Mouse (Mus musculus) kidney, embryonic 16.5 days (tissue): Measurements from ENCODE around the gene Fxr2. TPM values are rescaled to one million over a fixed set of nuclear protein-coding genes. Genes with fewer than 3 reads are reported as not detected.
"Not testable (repeated sequence)": the region's sequence is repeated elsewhere in the genome, so short reads cannot be mapped to it uniquely, and the experiment has no call there.

Source experiments
- ATAC-seq: fragments of 200-750 bp; cut with Nextera tagmentation; 2 replicates; pipeline ENCODE4 v1.8.0; 2017; ENCODE audit warnings: moderate TSS enrichment; ENCODE audit not compliant: low FRiP score, low TSS enrichment
- H3K27ac ChIP-seq: fragments of 300-500 bp; sonication (generic); 2 replicates; pipeline ENCODE4 v1.5.1; 2014; ENCODE audit warnings: low read length
- H3K27me3 ChIP-seq: fragments of 300-500 bp; sonication (generic); 2 replicates; pipeline ENCODE4 v1.6.1; 2014; ENCODE audit warnings: low read length, control low read depth, mixed read lengths; ENCODE audit not compliant: insufficient read depth
- H3K36me3 ChIP-seq: fragments of 300-500 bp; sonication (generic); 2 replicates; pipeline ENCODE4 v1.6.1; 2014; ENCODE audit warnings: low read length, control low read depth, mixed read lengths; ENCODE audit not compliant: insufficient read depth
- H3K4me1 ChIP-seq: fragments of 300-500 bp; sonication (generic); 2 replicates; pipeline ENCODE4 v1.6.1; 2014; ENCODE audit warnings: low read length, control low read depth, mixed read lengths; ENCODE audit not compliant: insufficient read depth
- H3K4me2 ChIP-seq: fragments of 300-500 bp; sonication (generic); replicated peaks from 2 replicates; pipeline ENCODE4 v1.6.1; 2014; ENCODE audit warnings: low read depth, low read length
- H3K4me3 ChIP-seq: fragments of 300-500 bp; sonication (generic); 2 replicates; pipeline ENCODE4 v1.5.1; 2014; ENCODE audit warnings: mild to moderate bottlenecking, low read length
- H3K9ac ChIP-seq: fragments of 300-500 bp; sonication (generic); replicated peaks from 2 replicates; pipeline ENCODE4 v1.6.1; 2014; ENCODE audit warnings: low read length
- H3K9me3 ChIP-seq: fragments of 300-500 bp; sonication (generic); 2 replicates; pipeline ENCODE4 v1.6.1; 2016; ENCODE audit warnings: low read length, control low read depth
- WGBS: fragments of 180-500 bp; shearing (Covaris S2); extraction: QIAGEN DNeasy Blood & Tissue Kit; methylation state at CpG from one replicate; pipeline ENCODE4 v1.1.7; 2014; 5-methylcytosine and 5-hydroxymethylcytosine counted together
- polyA plus RNA-seq: library from polyadenylated mRNA; unstranded; fragments of >200 nt; fragmentation: Nextera tagmentation; extraction: Ambion mirVana; gene quantifications from 2 replicates; pipeline ENCODE4 v1.2.1, GENCODE M21; 2015

The Fxr2 gene
- polyA plus RNA-seq, 1 experiment from 2014 or later: 31.8 TPM

- Histone ChIP-seq H3K4me2 (no peak overlapping the region), H3K9me3 (no peaks in the 10 kb centered on the region), H3K4me1 (peaks cover 14% of the 10 kb centered on the region; the same call in 1 of the 2 replicates), H3K36me3 (no peaks in the 10 kb centered on the region), H3K27me3 (peaks cover 9% of the 10 kb centered on the region), H3K4me3 (no peak overlapping the region), H3K9ac (no peak overlapping the region), H3K27ac (no peak overlapping the region)
- 75% methylated on average over 2 of the region's 2 CpGs for WGBS
- ATAC-seq: no peak
Observed at GRCm38 (mm10) chr11:69606832-69607231, 26.0 kb upstream of the Fxr2 start.

GRCm38 (mm10) chr11:69608525-69608924 is 24.3 kb upstream of the Fxr2 start:
- Histone ChIP-seq H3K9me3 (no peaks in the 10 kb centered on the region), H3K4me2 (no peak overlapping the region)

GRCm38 (mm10) chr11:69609416-69609815 is 23.4 kb upstream of the Fxr2 start:
- WGBS: 70% methylated on average over 7 of the region's 7 CpGs
- Histone ChIP-seq H3K27me3 (peaks cover 3% of the 10 kb centered on the region), H3K9ac (no peak overlapping the region), H3K4me2 (no peak overlapping the region), H3K9me3 (no peaks in the 10 kb centered on the region), H3K27ac (no peak overlapping the region), H3K4me3 (no peak overlapping the region), H3K36me3 (no peaks in the 10 kb centered on the region), H3K4me1 (peaks cover 17% of the 10 kb centered on the region)
- no peak for ATAC-seq

More at GRCm38 (mm10) chr11:69608525-69608924, 24.3 kb upstream of the Fxr2 start:
- Histone ChIP-seq H3K36me3 (no peaks in the 10 kb centered on the region), H3K27me3 (peaks cover 9% of the 10 kb centered on the region), H3K4me3 (no peak overlapping the region), H3K4me1 (peaks cover 16% of the 10 kb centered on the region), H3K27ac (no peak overlapping the region), H3K9ac (no peak overlapping the region)
- ATAC-seq: no peak
- 93% methylated on average over 3 of the region's 3 CpGs for WGBS

- no peak for ATAC-seq
Observed at GRCm38 (mm10) chr11:69610899-69611298, 21.9 kb upstream of the Fxr2 start.

GRCm38 (mm10) chr11:69613553-69614256 is 19.1 kb upstream of the Fxr2 start:
- H3K4me1 ChIP-seq: peaks cover 4% of the 10 kb centered on the region; the same call in 1 of the 2 replicates
- H3K27me3 ChIP-seq: no peaks in the 10 kb centered on the region
- no peaks in the 10 kb centered on the region for H3K9me3 ChIP-seq
- H3K36me3 ChIP-seq: no peaks in the 10 kb centered on the region
- no peak for ATAC-seq
- WGBS: 12% methylated on average over 18 of the region's 19 CpGs
- peak overlapping the region; percentile 53 for H3K9ac ChIP-seq
- peak overlapping the region; percentile 8; the same call in 1 of the 2 replicates for H3K4me3 ChIP-seq
- H3K27ac ChIP-seq: no peak overlapping the region
- peak overlapping the region; percentile 43; the same call in 1 of the 2 replicates for H3K4me2 ChIP-seq

More at GRCm38 (mm10) chr11:69610899-69611298, 21.9 kb upstream of the Fxr2 start:
- H3K4me3 ChIP-seq: no peak overlapping the region
- H3K4me1 ChIP-seq: peaks cover 9% of the 10 kb centered on the region; the same call in 1 of the 2 replicates
- WGBS: 53% methylated on average over 4 of the region's 4 CpGs
- no peak overlapping the region for H3K4me2 ChIP-seq
- no peak overlapping the region for H3K9ac ChIP-seq
- no peaks in the 10 kb centered on the region for H3K36me3 ChIP-seq
- H3K27ac ChIP-seq: no peak overlapping the region
- H3K9me3 ChIP-seq: no peaks in the 10 kb centered on the region
- no peaks in the 10 kb centered on the region for H3K27me3 ChIP-seq

- H3K9ac ChIP-seq, ATAC-seq, H3K27me3 ChIP-seq, H3K27ac ChIP-seq, H3K36me3 ChIP-seq, H3K4me1 ChIP-seq, H3K4me3 ChIP-seq, H3K9me3 ChIP-seq: not testable (repeated sequence)
- 53% methylated on average over 11 of the region's 11 CpGs for WGBS
- peak overlapping the region; percentile 43; the same call in 1 of the 2 replicates for H3K4me2 ChIP-seq
Observed at GRCm38 (mm10) chr11:69614257-69614588, 18.6 kb upstream of the Fxr2 start.

- no peak overlapping the region for H3K27ac ChIP-seq
- H3K9ac ChIP-seq: no peak overlapping the region
- 29% methylated on average over 10 of the region's 10 CpGs for WGBS
- no peaks in the 10 kb centered on the region for H3K36me3 ChIP-seq
- no peaks in the 10 kb centered on the region for H3K9me3 ChIP-seq
- H3K4me1 ChIP-seq: peaks cover 7% of the 10 kb centered on the region; the same call in 1 of the 2 replicates
- ATAC-seq: no peak
- H3K4me3 ChIP-seq: no peak overlapping the region
- H3K4me2 ChIP-seq: no peak overlapping the region
- H3K27me3 ChIP-seq: no peaks in the 10 kb centered on the region
Observed at GRCm38 (mm10) chr11:69616781-69617180, 16.0 kb upstream of the Fxr2 start.

- no peak within 1 kb of the TSS for H3K9ac ChIP-seq
- H3K27ac ChIP-seq: no peak within 1 kb of the TSS
- H3K36me3 ChIP-seq: no peaks in the 10 kb centered on the region
- 59% methylated on average over 5 of the region's 5 CpGs for WGBS
- no peak within 1 kb of the TSS for H3K4me3 ChIP-seq
- H3K9me3 ChIP-seq: no peaks in the 10 kb centered on the region
- no peak within 1 kb of the TSS for H3K4me2 ChIP-seq
- ATAC-seq: no peak
- no peaks in the 10 kb centered on the region for H3K27me3 ChIP-seq
- H3K4me1 ChIP-seq: peaks cover 12% of the 10 kb centered on the region; the same call in 1 of the 2 replicates
Observed at GRCm38 (mm10) chr11:69617805-69618204, 15.0 kb upstream of the Fxr2 start, which contains the start of gene Shbg. Shbg (minus strand) TSS chr11:69617905.

GRCm38 (mm10) chr11:69620394-69621081 is 12.3 kb upstream of the Fxr2 start:
- Histone ChIP-seq H3K4me1 (peaks cover 9% of the 10 kb centered on the region; the same call in 1 of the 2 replicates), H3K4me2 (no peak overlapping the region), H3K4me3 (no peak overlapping the region), H3K9ac (no peak overlapping the region), H3K27ac (no peak overlapping the region), H3K36me3 (no peaks in the 10 kb centered on the region), H3K27me3 (no peaks in the 10 kb centered on the region), H3K9me3 (no peaks in the 10 kb centered on the region)
- 78% methylated on average over 7 of the region's 7 CpGs for WGBS
- ATAC-seq: no peak
